Mouse (Mus musculus): ENCODE results near the gene F10. TPM values are rescaled to one million over a fixed set of nuclear protein-coding genes. Genes with fewer than 3 reads are reported as not detected.

The F10 gene
- 0.12 and 0.19 TPM in 2 replicates for polyA plus RNA-seq (2012; rRNA removed)

GRCm38 (mm10) chr8:13037015-13037414, at the start of gene F10:
Gene F10 (plus strand): TSS chr8:13037308.

GRCm38 (mm10) chr8:13025487-13026224, 11.5 kb upstream of the F10 start, which contains the start of gene F7:
Gene F7 (plus strand): TSS chr8:13026034.

GRCm38 (mm10) chr8:13060441-13061150, 23.5 kb downstream of the F10 start, which contains the start of gene Proz:
Gene Proz (plus strand): TSS chr8:13060914.

GRCm38 (mm10) chr8:13105087-13105881, 68.2 kb downstream of the F10 start, which contains the start of the genes Pcid2 and Cul4a:
Gene Pcid2 (minus strand): TSS chr8:13105459.
Gene Cul4a (plus strand): TSS chr8:13105621.

Other genes with a start within 250 kb of the F10 start
- 151 and 170 TPM in 2 replicates for gene Mcf2l, start 163.5 kb upstream of the F10 start, polyA plus RNA-seq (2012; rRNA removed)
- 0.23 and 0.32 TPM in 2 replicates for gene F7, start 11.3 kb upstream of the F10 start, polyA plus RNA-seq (2012; rRNA removed)
- gene Proz, start 23.6 kb downstream of the F10 start, polyA plus RNA-seq (2012; rRNA removed), result 0.17 and 0.28 TPM in 2 replicates
- 32.4 and 34.2 TPM in 2 replicates for gene Pcid2, start 68.2 kb downstream of the F10 start, polyA plus RNA-seq (2012; rRNA removed)
- gene Cul4a, start 68.3 kb downstream of the F10 start, polyA plus RNA-seq (2012; rRNA removed), result 53.4 and 60.0 TPM in 2 replicates
- gene Lamp1, start 121.9 kb downstream of the F10 start, polyA plus RNA-seq (2012; rRNA removed), result 300 and 305 TPM in 2 replicates
- 13.8 and 16.2 TPM in 2 replicates for gene Grtp1, start 163.3 kb downstream of the F10 start, polyA plus RNA-seq (2012; rRNA removed)
- gene Adprhl1, start 216.9 kb downstream of the F10 start, polyA plus RNA-seq (2012; rRNA removed), result 0.19 and 1.1 TPM in 2 replicates

Measured in central nervous system, embryonic 18 days (tissue).